Mouse (Mus musculus) thymus, postnatal 25 days (tissue): Measurements from ENCODE around the gene Zfyve16.
A peak's percentile ranks its signal among the peaks of the same experiment; 100 is the strongest.

ENCODE experiments used
- DNase-seq: peaks from one replicate; pipeline ENCODE4 v3.0.0; 2022

Gene Zfyve16

GRCm38 (mm10) chr13:92530721-92531211 lies at the start of gene Zfyve16:
Gene Zfyve16 (minus strand): TSS chr13:92530868.
- peak; percentile 96 for DNase-seq

GRCm38 (mm10) chr13:92578210-92578609 lies 47.5 kb upstream of the Zfyve16 start:
- no peak for DNase-seq

- DNase-seq: no peak
These were observed 46.0 kb upstream of the Zfyve16 start for GRCm38 (mm10) chr13:92576688-92577087.

- no peak for DNase-seq
These were observed 45.4 kb upstream of the Zfyve16 start, which contains the start of gene Spz1 for GRCm38 (mm10) chr13:92576072-92576471. Gene Spz1 (minus strand): TSS chr13:92576172.

GRCm38 (mm10) chr13:92559429-92559828 lies 28.8 kb upstream of the Zfyve16 start:
- DNase-seq: no peak

GRCm38 (mm10) chr13:92557229-92557628 lies 26.6 kb upstream of the Zfyve16 start:
- no peak for DNase-seq

GRCm38 (mm10) chr13:92556458-92557126 lies 25.9 kb upstream of the Zfyve16 start:
- no peak for DNase-seq

GRCm38 (mm10) chr13:92547093-92547492 lies 16.4 kb upstream of the Zfyve16 start:
- no peak for DNase-seq

- DNase-seq: no peak
These were observed 10.3 kb upstream of the Zfyve16 start for GRCm38 (mm10) chr13:92540997-92541396.

GRCm38 (mm10) chr13:92539126-92539525 lies 8.5 kb upstream of the Zfyve16 start:
- no peak for DNase-seq

- no peak for DNase-seq
These were observed 3.1 kb upstream of the Zfyve16 start for GRCm38 (mm10) chr13:92533801-92534200.

- no peak for DNase-seq
These were observed 1.5 kb upstream of the Zfyve16 start for GRCm38 (mm10) chr13:92532216-92532615.

GRCm38 (mm10) chr13:92531237-92531636 lies 569 bp upstream of the Zfyve16 start:
- no peak for DNase-seq

GRCm38 (mm10) chr13:92529828-92530720 lies 594 bp downstream of the Zfyve16 start:
- no peak for DNase-seq

- no peak for DNase-seq
These were observed 7.4 kb downstream of the Zfyve16 start for GRCm38 (mm10) chr13:92523178-92523813.

- no peak for DNase-seq
These were observed 25.8 kb downstream of the Zfyve16 start for GRCm38 (mm10) chr13:92504871-92505270.

- no peak for DNase-seq
These were observed 38.7 kb downstream of the Zfyve16 start for GRCm38 (mm10) chr13:92491923-92492322.

GRCm38 (mm10) chr13:92490817-92491216 lies 39.9 kb downstream of the Zfyve16 start:
- DNase-seq: no peak

GRCm38 (mm10) chr13:92483852-92484463 lies 46.7 kb downstream of the Zfyve16 start, which contains the start of gene Fam151b:
Gene Fam151b (minus strand): TSS chr13:92484015.
- peak; percentile 96 for DNase-seq

GRCm38 (mm10) chr13:92483348-92483747 lies 47.3 kb downstream of the Zfyve16 start:
- peak; percentile 64 for DNase-seq

- DNase-seq: no peak
These were observed 60.5 kb downstream of the Zfyve16 start for GRCm38 (mm10) chr13:92470151-92470550.

- no peak for DNase-seq
These were observed 61.3 kb downstream of the Zfyve16 start for GRCm38 (mm10) chr13:92469381-92469780.

- no peak for DNase-seq
These were observed 62.8 kb downstream of the Zfyve16 start for GRCm38 (mm10) chr13:92467891-92468290.
